Mouse (Mus musculus) neural tube, embryonic 11.5 days (tissue): Measurements from ENCODE around the gene Afm. TPM values are rescaled to one million over a fixed set of nuclear protein-coding genes. Genes with fewer than 3 reads are reported as not detected.

ENCODE experiments used
- ATAC-seq: fragments of 200-750 bp; cut with Nextera tagmentation; 2 replicates; pipeline ENCODE4 v1.8.0; 2017; ENCODE audit warnings: moderate number of reproducible peaks, mild to moderate bottlenecking, moderate TSS enrichment, moderate library complexity; ENCODE audit not compliant: insufficient read depth, low FRiP score, low TSS enrichment
- DNase-seq: peaks from one replicate; pipeline ENCODE4 v3.0.0-alpha.2; 2015; ENCODE audit warnings: low spot score
- H3K27ac ChIP-seq: fragments of 300-500 bp; sonication (generic); 2 replicates; pipeline ENCODE4 v1.5.1; 2014; ENCODE audit warnings: low read depth, mild to moderate bottlenecking, low read length
- H3K27me3 ChIP-seq: fragments of 300-500 bp; sonication (generic); 2 replicates; pipeline ENCODE4 v1.6.1; 2014; ENCODE audit warnings: mild to moderate bottlenecking, low read length, mixed read lengths; ENCODE audit not compliant: control insufficient read depth, insufficient read depth
- H3K36me3 ChIP-seq: fragments of 300-500 bp; sonication (generic); 2 replicates; pipeline ENCODE4 v1.6.1; 2014; ENCODE audit warnings: mild to moderate bottlenecking, low read length, moderate library complexity, mixed read lengths; ENCODE audit not compliant: control insufficient read depth, insufficient read depth
- H3K4me1 ChIP-seq: fragments of 300-500 bp; sonication (generic); 2 replicates; pipeline ENCODE4 v1.6.1; 2014; ENCODE audit warnings: low read length, mixed read lengths; ENCODE audit not compliant: control insufficient read depth, insufficient read depth
- H3K4me2 ChIP-seq: fragments of 300-500 bp; sonication (generic); 2 replicates; pipeline ENCODE4 v1.6.1; 2014; ENCODE audit warnings: low read depth, mild to moderate bottlenecking, moderate library complexity
- H3K4me3 ChIP-seq: fragments of 300-500 bp; sonication (generic); 2 replicates; pipeline ENCODE4 v1.5.1; 2014; ENCODE audit warnings: low read depth, low read length
- H3K9ac ChIP-seq: fragments of 300-500 bp; sonication (generic); 2 replicates; pipeline ENCODE4 v1.6.1; 2014; ENCODE audit warnings: mild to moderate bottlenecking, low read length
- H3K9me3 ChIP-seq: fragments of 300-500 bp; sonication (generic); 2 replicates; pipeline ENCODE4 v1.6.1; 2016; ENCODE audit warnings: low read length; ENCODE audit not compliant: control insufficient read depth
- WGBS: fragments of 180-500 bp; shearing (Covaris S2); extraction: QIAGEN DNeasy Blood & Tissue Kit; methylation state at CpG from one replicate; pipeline ENCODE4 v1.1.7; 2014; 5-methylcytosine and 5-hydroxymethylcytosine counted together
- polyA plus RNA-seq: library from polyadenylated mRNA; unstranded; fragments of >200 nt; fragmentation: Nextera tagmentation; extraction: Ambion mirVana; gene quantifications from 2 replicates; pipeline ENCODE4 v1.2.1, GENCODE M21; 2014

Afm gene
- polyA plus RNA-seq, 1 experiment from 2014 or later: not detected

DNA sequence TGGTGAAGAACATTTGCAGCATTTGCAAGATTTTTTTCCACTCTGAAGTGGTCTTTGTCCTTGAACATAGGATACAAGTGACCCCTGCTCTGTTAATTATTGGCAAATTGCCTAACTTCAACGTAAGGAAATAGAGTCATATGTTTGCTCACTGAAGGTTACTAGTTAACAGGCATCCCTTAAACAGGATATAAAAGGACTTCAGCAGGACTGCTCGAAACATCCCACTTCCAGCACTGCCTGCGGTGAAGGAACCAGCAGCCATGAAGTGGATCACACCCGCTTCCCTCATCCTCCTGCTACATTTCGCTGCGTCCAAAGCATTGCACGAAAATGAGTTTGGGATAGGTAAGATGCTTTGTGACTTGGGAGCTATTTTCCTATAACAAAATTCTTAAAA lies 28.2 kb upstream of the Afm start, which contains the start of gene Afp:
Afp (plus strand) TSS at position 220 of the 400 bp plus-strand sequence.
- Histone ChIP-seq H3K4me1 (no peaks in the 10 kb centered on the region), H3K4me3 (no peak within 1 kb of the TSS), H3K27ac (no peak within 1 kb of the TSS), H3K36me3 (no peaks in the 10 kb centered on the region), H3K4me2 (no peak within 1 kb of the TSS), H3K9ac (no peak within 1 kb of the TSS), H3K27me3 (no peaks in the 10 kb centered on the region), H3K9me3 (no peaks in the 10 kb centered on the region)
- no peak for ATAC-seq
- WGBS: 88% methylated on average over 7 of the region's 7 CpGs
- DNase-seq: no peak

DNA sequence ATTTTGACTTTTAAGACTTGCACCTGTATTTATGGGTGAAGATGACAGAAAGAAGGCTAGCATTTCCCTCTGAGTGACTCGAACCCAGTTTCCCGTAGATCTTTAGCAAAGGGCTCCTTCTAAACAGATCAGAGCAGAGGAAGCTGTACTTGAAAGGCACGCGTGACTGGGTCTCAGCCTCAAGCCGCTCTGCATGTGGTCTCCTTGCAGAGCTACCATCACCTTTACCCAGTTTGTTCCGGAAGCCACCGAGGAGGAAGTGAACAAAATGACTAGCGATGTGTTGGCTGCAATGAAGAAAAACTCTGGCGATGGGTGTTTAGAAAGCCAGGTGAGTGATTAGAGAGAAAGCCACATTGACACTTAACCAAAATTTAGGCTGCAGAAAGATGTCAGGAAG lies 26.3 kb upstream of the Afm start:
- H3K36me3 ChIP-seq: no peaks in the 10 kb centered on the region
- H3K4me1 ChIP-seq: no peaks in the 10 kb centered on the region
- WGBS: 79% methylated on average over 9 of the region's 9 CpGs
- DNase-seq (no peak), ATAC-seq (no peak)
- H3K9me3 ChIP-seq: no peaks in the 10 kb centered on the region
- H3K27ac ChIP-seq: no peak overlapping the region
- no peak overlapping the region for H3K4me2 ChIP-seq
- H3K4me3 ChIP-seq: no peak overlapping the region
- no peak overlapping the region for H3K9ac ChIP-seq
- H3K27me3 ChIP-seq: no peaks in the 10 kb centered on the region

DNA sequence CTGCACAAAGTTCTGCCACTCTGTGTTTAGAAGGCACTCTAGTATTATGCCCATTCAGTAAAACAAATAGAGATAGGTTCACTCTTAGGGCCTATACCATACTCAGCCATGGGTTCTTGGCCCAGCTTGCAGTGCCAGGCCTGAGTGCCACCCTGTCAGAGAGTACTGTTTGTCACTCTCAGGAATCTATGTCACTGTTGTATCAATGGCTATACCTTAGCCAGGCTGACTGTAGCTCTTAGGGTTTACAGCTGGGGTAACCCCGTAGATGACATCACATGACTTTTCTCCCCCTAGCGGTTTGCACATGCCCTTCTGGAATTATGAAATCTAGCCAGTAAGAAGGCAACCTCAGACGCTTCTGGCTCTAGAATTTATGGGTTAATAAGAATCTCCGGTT lies 24.4 kb upstream of the Afm start:
- no peaks in the 10 kb centered on the region for H3K4me1 ChIP-seq
- H3K9ac ChIP-seq: no peak overlapping the region
- H3K36me3 ChIP-seq: no peaks in the 10 kb centered on the region
- H3K27me3 ChIP-seq: no peaks in the 10 kb centered on the region
- H3K27ac ChIP-seq: no peak overlapping the region
- DNase-seq (no peak), ATAC-seq (no peak)
- WGBS: 86% methylated on average over 4 of the region's 4 CpGs
- H3K4me2 ChIP-seq: no peak overlapping the region
- H3K9me3 ChIP-seq: no peaks in the 10 kb centered on the region
- H3K4me3 ChIP-seq: no peak overlapping the region

DNA sequence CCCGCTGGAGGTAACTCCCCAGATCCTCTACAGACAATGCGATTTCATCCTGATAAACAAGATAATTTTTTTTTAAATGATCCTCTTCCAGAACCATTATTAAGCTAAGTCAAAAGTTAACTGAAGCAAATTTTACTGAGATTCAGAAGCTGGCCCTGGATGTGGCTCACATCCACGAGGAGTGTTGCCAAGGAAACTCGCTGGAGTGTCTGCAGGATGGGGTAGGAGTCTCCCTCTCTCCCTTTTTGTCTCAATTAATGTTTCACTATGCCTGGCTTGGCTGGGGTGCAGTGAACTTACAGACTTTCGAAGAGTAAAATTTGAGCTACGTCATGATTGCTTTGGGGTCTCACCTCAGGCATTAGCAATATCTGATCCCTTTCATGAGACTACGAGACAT lies 19.2 kb upstream of the Afm start:
- Histone ChIP-seq H3K4me2 (no peak overlapping the region), H3K4me3 (no peak overlapping the region), H3K27ac (no peak overlapping the region), H3K9ac (no peak overlapping the region), H3K9me3 (no peaks in the 10 kb centered on the region), H3K36me3 (no peaks in the 10 kb centered on the region), H3K27me3 (no peaks in the 10 kb centered on the region), H3K4me1 (no peaks in the 10 kb centered on the region)
- no peak for DNase-seq
- ATAC-seq: no peak
- 64% methylated on average over 7 of the region's 7 CpGs for WGBS

DNA sequence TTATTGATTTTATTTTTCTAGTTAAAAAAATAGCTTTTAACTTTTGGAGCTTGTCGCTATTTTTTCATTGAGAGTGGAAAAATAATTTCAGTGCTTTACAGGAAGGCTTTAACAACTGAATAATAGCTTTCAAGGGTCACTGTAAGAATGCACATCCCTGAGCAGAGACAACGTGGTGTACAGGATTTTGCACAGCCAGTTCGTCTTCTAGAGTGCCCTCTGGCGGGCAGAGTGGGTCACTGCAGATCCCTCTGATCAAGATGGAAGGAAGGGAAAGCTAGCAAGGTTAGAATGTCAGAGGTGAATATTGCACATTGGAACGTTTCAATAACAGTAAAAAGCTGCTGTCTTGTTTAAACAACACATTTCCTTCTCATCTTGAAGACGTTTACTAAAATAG lies 18.0 kb upstream of the Afm start:
- no peaks in the 10 kb centered on the region for H3K4me1 ChIP-seq
- H3K27me3 ChIP-seq: no peaks in the 10 kb centered on the region
- WGBS: 8% methylated on average over 6 of the region's 6 CpGs
- no peak overlapping the region for H3K4me2 ChIP-seq
- no peak overlapping the region for H3K9ac ChIP-seq
- H3K27ac ChIP-seq: no peak overlapping the region
- DNase-seq: peak; percentile 71
- H3K36me3 ChIP-seq: no peaks in the 10 kb centered on the region
- peak; percentile 76 for ATAC-seq
- no peak overlapping the region for H3K4me3 ChIP-seq
- no peaks in the 10 kb centered on the region for H3K9me3 ChIP-seq

DNA sequence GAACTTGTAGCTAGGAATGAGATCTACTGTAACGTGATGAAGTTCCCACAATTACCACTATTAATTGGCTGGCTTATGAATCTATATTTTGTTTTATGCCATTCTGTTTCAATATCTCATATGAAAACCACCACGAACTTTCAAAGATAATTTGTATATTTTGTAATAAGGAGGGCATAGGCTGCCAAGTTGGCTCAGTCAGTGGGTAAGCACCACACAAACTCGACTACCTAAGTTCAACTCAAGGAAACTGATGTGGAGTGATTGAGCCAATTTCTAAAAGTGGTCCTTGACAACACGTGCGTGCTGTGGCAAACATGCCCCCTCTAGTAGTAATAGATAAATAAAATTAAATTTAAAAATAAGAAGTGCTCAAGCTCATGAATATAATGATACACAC lies 17.0 kb upstream of the Afm start:
- H3K4me1 ChIP-seq: no peaks in the 10 kb centered on the region
- H3K4me3 ChIP-seq: no peak overlapping the region
- ATAC-seq (no peak), DNase-seq (no peak)
- no peaks in the 10 kb centered on the region for H3K27me3 ChIP-seq
- no peak overlapping the region for H3K4me2 ChIP-seq
- no peak overlapping the region for H3K9ac ChIP-seq
- H3K9me3 ChIP-seq: no peaks in the 10 kb centered on the region
- H3K27ac ChIP-seq: no peak overlapping the region
- 88% methylated on average over 5 of the region's 5 CpGs for WGBS
- no peaks in the 10 kb centered on the region for H3K36me3 ChIP-seq

DNA sequence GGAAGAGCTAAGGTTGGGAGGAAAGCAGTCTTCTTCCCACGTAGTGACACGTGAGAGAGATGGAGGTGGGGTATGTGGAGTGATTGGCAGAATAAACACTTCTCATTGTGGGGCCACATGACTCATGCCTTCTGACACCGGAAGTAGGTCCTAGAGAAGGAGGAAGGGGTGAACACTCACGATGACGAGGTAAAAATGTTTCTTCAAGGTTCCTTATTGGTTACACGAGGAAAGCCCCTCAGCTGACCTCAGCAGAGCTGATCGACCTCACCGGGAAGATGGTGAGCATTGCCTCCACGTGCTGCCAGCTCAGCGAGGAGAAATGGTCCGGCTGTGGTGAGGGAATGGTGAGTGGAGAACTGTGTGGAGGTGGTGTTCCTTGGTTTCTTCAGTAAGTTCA lies 14.0 kb upstream of the Afm start:
- H3K27me3 ChIP-seq: no peaks in the 10 kb centered on the region
- no peak for DNase-seq
- H3K4me3 ChIP-seq: no peak overlapping the region
- ATAC-seq: no peak
- H3K36me3 ChIP-seq: no peaks in the 10 kb centered on the region
- no peak overlapping the region for H3K27ac ChIP-seq
- H3K9me3 ChIP-seq: no peaks in the 10 kb centered on the region
- H3K9ac ChIP-seq: no peak overlapping the region
- 86% methylated on average over 11 of the region's 11 CpGs for WGBS
- H3K4me2 ChIP-seq: no peak overlapping the region
- H3K4me1 ChIP-seq: no peaks in the 10 kb centered on the region

DNA sequence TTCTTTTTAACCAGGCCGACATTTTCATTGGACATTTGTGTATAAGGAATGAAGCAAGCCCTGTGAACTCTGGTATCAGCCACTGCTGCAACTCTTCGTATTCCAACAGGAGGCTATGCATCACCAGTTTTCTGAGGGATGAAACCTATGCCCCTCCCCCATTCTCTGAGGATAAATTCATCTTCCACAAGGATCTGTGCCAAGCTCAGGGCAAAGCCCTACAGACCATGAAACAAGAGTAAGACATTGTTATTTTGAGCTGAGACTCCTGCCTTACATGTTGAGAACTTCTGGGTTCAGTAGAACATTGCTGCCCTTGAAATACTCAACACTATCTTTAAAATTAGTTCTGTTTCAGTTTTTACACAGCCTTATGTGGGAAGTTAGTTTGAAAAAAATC lies 12.2 kb upstream of the Afm start:
- ATAC-seq (no peak), DNase-seq (no peak)
- H3K9me3 ChIP-seq: no peaks in the 10 kb centered on the region
- no peak overlapping the region for H3K27ac ChIP-seq
- WGBS: 86% methylated on average over 2 of the region's 2 CpGs
- no peak overlapping the region for H3K9ac ChIP-seq
- no peaks in the 10 kb centered on the region for H3K4me1 ChIP-seq
- H3K36me3 ChIP-seq: no peaks in the 10 kb centered on the region
- no peak overlapping the region for H3K4me2 ChIP-seq
- H3K27me3 ChIP-seq: no peaks in the 10 kb centered on the region
- H3K4me3 ChIP-seq: no peak overlapping the region

DNA sequence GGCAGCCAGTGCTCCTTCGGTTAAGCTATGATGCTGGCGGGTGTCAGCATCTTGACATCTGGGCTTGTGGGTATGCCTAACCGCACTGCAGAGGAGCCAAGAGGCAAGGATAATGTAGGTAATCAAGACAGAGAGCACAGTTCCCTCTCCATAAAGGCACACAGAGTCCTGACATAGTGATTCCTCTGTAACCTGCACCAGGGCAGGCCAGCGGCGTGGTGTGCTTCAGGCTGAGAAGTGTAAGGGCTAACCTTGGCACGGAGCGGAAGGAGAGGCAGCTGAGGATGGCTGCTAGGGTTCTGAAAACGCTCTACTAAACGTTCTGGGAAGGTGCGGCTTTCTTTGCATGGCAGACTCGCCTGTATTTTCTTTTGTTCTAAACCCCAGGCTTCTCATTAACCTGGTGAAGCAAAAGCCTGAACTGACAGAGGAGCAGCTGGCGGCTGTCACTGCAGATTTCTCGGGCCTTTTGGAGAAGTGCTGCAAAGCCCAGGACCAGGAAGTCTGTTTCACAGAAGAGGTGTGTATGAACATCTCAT lies 11.3 kb upstream of the Afm start:
- H3K36me3 ChIP-seq: no peaks in the 10 kb centered on the region
- no peak overlapping the region for H3K27ac ChIP-seq
- DNase-seq (no peak), ATAC-seq (no peak)
- no peaks in the 10 kb centered on the region for H3K4me1 ChIP-seq
- no peak overlapping the region for H3K4me3 ChIP-seq
- 67% methylated on average over 13 of the region's 13 CpGs for WGBS
- no peak overlapping the region for H3K4me2 ChIP-seq
- no peak overlapping the region for H3K9ac ChIP-seq
- no peaks in the 10 kb centered on the region for H3K9me3 ChIP-seq
- no peaks in the 10 kb centered on the region for H3K27me3 ChIP-seq
